Mouse (Mus musculus) lung, adult 2 months (tissue): ENCODE measurements at regions not wholly inside any gene's neighbourhood (a gene's known extent, or its start where the extent isn't known, plus 50 kb on each side); places are given as distances from the start of the nearest gene placed in this dataset.

Experiments
- DNase-seq: peaks from one replicate; pipeline ENCODE4 v3.0.0; 2022
- H3K4me1 ChIP-seq: fragments of 200-500 bp; 2 replicates; pipeline ENCODE4 v1.6.1; 2011; ENCODE audit warnings: low read length; ENCODE audit not compliant: control insufficient read depth, insufficient read depth
- H3K4me3 ChIP-seq: fragments of 200-500 bp; replicated peaks from 2 replicates; pipeline ENCODE3; 2011; ENCODE audit warnings: low read depth, mild to moderate bottlenecking, control low read depth, low read length; ENCODE audit errors: extremely low read depth
- CTCF ChIP-seq: fragments of 200-500 bp; IDR thresholded peaks from 2 replicates; pipeline ENCODE4 v1.5.1; 2011; ENCODE audit warnings: mild to moderate bottlenecking, low read length, control low read depth; ENCODE audit not compliant: insufficient read depth
- POLR2A ChIP-seq: fragments of 200-500 bp; IDR thresholded peaks from 2 replicates; pipeline ENCODE4 v1.6.1; 2011; ENCODE audit warnings: low read depth, mild to moderate bottlenecking, control low read depth, low read length, borderline replicate concordance; ENCODE audit errors: extremely low read depth
- WGBS: fragments of 180-500 bp; shearing (Covaris S2); methylation state at CpG from one replicate; pipeline ENCODE4 v1.1.7; 2018; 5-methylcytosine and 5-hydroxymethylcytosine counted together

- Histone ChIP-seq H3K4me1 (no peaks in the 10 kb centered on the region), H3K4me3 (no peak overlapping the region)
- no peak for TF ChIP-seq CTCF
- TF ChIP-seq POLR2A: no peak
- no peak for DNase-seq
These were observed 477.4 kb upstream of the Diaph2 start for GRCm38 (mm10) chrX:129272135-129272534.

GRCm38 (mm10) chrX:129303987-129304386 lies 445.6 kb upstream of the Diaph2 start:
- H3K4me3 ChIP-seq: no peak overlapping the region
- TF ChIP-seq POLR2A (no peak), CTCF (no peak)
- DNase-seq: peak; percentile 6
- H3K4me1 ChIP-seq: no peaks in the 10 kb centered on the region
- 43% methylated on average over 5 of the region's 5 CpGs for WGBS

GRCm38 (mm10) chrX:129309380-129309779 lies 440.2 kb upstream of the Diaph2 start:
- TF ChIP-seq POLR2A: no peak
- TF ChIP-seq CTCF: no peak
- DNase-seq: no peak
- no peak overlapping the region for H3K4me3 ChIP-seq
- no peaks in the 10 kb centered on the region for H3K4me1 ChIP-seq

GRCm38 (mm10) chrX:129329441-129329840 lies 420.1 kb upstream of the Diaph2 start:
- no peak overlapping the region for H3K4me3 ChIP-seq
- TF ChIP-seq POLR2A (no peak), CTCF (no peak)
- H3K4me1 ChIP-seq: no peaks in the 10 kb centered on the region
- DNase-seq: no peak
- 24% methylated on average over 1 of the region's 1 CpGs for WGBS

GRCm38 (mm10) chrX:129332810-129333209 lies 416.7 kb upstream of the Diaph2 start:
- DNase-seq: no peak
- TF ChIP-seq POLR2A (no peak), CTCF (no peak)
- H3K4me1 ChIP-seq: no peaks in the 10 kb centered on the region
- WGBS: 62% methylated on average over 1 of the region's 1 CpGs
- H3K4me3 ChIP-seq: no peak overlapping the region
